Mouse (Mus musculus): ENCODE measurements around the gene Gimap3.
A peak's percentile ranks its signal among the peaks of the same experiment; 100 is the strongest.

Gimap3 gene

DNA sequence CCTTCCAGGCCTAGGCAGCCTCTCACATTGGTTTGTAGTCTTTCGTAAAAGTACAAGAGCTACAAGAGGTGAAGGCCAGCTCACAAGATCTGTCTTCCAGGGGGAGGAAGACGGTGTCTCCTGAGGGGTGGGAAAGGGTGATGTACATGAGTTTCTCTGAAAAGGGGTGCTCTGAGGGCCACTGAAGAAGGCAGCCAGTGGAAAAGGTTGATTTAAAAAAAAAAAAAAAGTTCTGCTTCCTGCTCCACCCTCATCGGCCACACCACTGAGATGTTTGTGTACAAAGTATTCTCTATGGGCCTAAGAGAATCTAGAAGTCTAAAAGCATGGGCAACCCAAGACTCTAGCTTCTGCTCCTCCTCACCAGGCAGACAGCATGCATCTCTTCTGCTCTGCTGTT lies at the start of gene Gimap3:
TSS of gene Gimap3 (minus strand) at position 156 of the 400 bp plus-strand sequence.
- no peak for DNase-seq (ENCODE audit: low read depth, low spot score)

- DNase-seq (ENCODE audit: low read depth, low spot score) = peak; percentile 79
Observed at GRCm38 (mm10) chr6:48817815-48818214, 47.2 kb upstream of the Gimap3 start.

GRCm38 (mm10) chr6:48815013-48815412 lies 44.4 kb upstream of the Gimap3 start:
- no peak for DNase-seq (ENCODE audit: low read depth, low spot score)

DNA sequence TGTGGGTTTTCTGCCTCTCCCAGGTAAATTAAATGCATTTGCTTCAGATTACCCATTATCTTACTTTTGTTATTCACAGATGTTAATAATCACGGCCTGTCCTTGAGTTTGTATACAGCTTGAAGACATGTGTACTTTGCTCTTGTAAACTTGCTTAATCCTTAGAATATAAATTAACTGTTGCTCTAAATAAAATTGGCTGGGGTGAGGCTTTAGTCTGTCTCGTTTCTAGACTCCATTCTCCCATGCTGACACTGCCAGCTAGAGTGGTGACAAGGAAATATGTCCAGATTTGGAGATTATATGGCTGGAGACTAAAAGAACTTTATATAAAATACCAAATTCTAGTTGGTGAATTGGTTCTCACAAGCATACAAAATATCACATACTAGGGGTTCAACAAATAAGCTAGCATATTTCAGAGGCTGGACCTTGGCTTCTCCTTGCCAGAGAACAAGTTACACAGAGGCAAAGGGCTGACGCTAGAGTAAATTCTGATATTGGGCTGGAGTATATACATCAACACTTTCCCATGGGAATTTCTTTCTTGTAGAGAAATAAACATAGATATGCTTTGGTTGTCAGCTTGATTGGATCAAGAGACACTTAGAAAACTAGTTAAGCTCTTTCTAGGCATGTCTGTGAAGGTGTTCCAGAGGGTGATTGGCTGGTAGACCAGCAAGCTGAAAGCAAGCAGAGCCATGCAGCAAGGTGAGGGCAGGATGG lies 39.0 kb upstream of the Gimap3 start:
- DNase-seq (ENCODE audit: low read depth, low spot score) = no peak

DNA sequence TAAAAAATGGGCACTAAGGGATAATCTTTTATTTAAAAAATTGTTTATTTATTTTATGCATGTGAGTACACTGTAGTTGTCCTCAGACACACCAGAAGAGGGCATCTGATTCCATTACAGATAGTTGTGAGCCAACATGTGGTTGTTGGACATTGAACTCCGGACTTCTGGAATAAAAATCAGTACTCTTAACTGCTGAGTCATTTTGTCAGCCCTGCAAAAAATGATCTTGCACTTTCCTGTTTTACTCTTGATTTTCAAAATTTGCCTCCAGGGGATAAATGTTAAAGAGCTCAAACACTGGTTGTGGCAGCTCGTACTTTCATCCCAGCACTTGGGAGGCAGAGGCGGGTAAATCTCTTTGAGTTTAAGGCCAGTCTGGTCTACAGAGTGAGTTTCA lies 36.1 kb upstream of the Gimap3 start:
- DNase-seq (ENCODE audit: low read depth, low spot score) = no peak

- DNase-seq (ENCODE audit: low read depth, low spot score) = no peak
Observed at GRCm38 (mm10) chr6:48804346-48804745, 33.7 kb upstream of the Gimap3 start.

GRCm38 (mm10) chr6:48803406-48804051 lies 32.9 kb upstream of the Gimap3 start:
- peak; percentile 4 for DNase-seq (ENCODE audit: low read depth, low spot score)

- DNase-seq (ENCODE audit: low read depth, low spot score) = no peak
Observed at GRCm38 (mm10) chr6:48801897-48802296, 31.2 kb upstream of the Gimap3 start.

DNA sequence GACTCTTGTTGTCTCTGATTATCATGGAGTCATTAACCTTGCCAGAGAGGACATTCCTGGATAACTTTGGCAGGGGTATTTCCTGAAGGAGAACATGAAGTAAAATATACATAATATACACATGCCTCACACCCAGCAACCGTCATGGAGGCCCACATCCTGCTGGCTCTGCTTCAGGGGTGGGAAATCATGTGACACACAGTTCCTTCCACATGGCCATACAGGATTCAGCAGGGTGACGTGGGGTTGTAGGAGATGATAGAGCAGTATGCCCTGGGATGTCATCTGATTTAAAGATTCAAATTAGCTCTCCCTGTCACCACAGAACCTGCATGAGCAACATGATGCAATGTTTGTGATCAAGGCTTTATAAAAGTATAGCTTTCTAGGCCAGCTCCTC lies 17.2 kb upstream of the Gimap3 start:
- no peak for DNase-seq (ENCODE audit: low read depth, low spot score)

GRCm38 (mm10) chr6:48785601-48786000 lies 14.9 kb upstream of the Gimap3 start:
- no peak for DNase-seq (ENCODE audit: low read depth, low spot score)

DNA sequence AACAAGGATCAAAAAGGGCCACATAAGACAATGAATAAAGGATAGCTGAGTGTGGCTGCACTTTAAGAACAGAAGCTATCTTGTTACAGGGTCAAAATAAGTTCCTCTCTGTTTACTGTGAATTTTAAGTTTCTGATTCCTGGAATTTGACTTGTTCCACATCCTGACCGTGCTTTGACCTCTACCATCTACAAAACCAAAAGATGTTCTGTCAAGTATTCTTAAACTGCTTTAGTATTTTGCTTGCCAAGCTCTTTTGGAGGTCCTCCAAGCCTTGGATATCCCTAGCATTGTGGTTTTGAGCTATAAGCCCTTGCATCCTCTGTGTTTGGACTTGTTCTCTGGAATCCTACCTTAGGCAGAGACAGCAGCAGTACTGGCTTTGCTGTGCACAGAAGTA lies 14.5 kb upstream of the Gimap3 start:
- no peak for DNase-seq (ENCODE audit: low read depth, low spot score)

- DNase-seq (ENCODE audit: low read depth, low spot score) = no peak
Observed at GRCm38 (mm10) chr6:48784406-48784805, 13.8 kb upstream of the Gimap3 start.

GRCm38 (mm10) chr6:48772030-48772429 lies 1.4 kb upstream of the Gimap3 start:
- peak; percentile 87 for DNase-seq (ENCODE audit: low read depth, low spot score)

DNA sequence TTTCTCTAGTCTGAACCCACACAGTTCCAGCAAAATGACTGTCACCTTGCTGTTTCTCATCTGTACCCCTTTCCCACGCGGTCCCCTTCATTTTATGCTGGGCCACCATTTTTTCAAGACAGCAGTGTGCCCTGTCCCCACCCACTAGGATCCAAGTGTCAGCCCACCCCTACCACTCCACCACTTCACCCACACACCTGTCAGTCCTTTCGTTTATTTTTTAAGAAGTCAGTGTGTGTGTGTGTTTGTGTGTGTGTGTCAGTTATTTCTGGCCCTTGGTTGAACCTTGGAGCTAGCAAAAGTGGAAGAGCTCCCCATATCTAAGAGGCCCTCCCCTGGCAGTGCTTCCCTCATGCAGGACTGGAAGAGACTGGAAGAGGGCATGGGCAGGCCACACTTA lies 1.7 kb downstream of the Gimap3 start:
- no peak for DNase-seq (ENCODE audit: low read depth, low spot score)

GRCm38 (mm10) chr6:48768178-48768869 lies 2.3 kb downstream of the Gimap3 start:
- no peak for DNase-seq (ENCODE audit: low read depth, low spot score)

DNA sequence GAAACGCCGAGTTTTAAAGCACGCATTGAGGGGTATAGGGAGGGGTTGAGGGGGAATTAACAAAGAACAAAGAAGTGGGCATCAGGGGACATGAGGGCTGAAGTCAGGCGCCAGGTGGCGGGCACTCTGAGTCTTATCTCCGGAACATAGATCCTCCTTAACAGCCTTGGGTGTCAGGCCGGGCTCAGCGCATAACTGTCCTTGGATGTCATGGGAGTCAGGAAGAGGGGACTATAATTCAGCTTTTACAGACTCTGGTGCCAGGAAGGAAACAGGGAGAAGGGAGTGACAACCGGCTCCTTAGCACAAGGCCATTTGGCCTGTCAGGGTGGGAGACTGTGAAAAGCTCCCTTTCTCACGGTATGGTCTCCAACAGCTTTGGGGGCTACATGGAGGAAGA lies 6.2 kb downstream of the Gimap3 start:
- no peak for DNase-seq (ENCODE audit: low read depth, low spot score)

DNA sequence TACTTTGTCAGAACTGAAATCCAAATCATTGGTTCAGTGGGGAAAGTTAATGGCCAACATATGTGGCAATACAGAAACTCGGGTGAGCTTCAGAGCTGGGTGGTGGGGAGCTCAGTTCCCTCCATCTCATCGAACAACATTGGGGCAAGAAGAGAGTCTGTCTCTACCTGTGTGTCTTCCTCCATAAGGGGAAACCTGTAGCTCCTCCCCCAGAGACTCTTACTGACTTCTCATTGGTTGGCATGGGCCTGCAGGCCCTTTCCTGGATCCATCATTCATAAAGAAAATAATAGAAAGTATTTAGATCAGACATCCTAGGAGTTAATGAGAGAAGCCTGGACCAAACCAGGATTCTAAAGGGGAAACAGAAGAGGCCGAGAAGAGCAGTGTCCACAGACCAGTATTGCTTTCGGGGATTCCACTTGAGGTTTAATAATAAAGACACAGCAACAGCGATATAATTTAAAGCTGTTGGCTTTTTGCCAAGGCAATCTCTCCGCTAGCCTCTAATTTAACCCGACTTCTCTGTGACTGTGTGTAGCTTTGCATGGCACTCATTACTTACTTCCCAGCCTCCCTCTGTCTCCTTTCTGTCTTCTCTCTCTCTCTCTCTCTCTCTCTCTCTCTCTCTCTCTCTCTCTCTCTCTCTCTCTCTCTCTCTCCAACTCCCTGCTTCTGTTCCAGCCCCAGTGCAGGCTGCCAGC lies 6.9 kb downstream of the Gimap3 start:
- no peak for DNase-seq (ENCODE audit: low read depth, low spot score)

DNA sequence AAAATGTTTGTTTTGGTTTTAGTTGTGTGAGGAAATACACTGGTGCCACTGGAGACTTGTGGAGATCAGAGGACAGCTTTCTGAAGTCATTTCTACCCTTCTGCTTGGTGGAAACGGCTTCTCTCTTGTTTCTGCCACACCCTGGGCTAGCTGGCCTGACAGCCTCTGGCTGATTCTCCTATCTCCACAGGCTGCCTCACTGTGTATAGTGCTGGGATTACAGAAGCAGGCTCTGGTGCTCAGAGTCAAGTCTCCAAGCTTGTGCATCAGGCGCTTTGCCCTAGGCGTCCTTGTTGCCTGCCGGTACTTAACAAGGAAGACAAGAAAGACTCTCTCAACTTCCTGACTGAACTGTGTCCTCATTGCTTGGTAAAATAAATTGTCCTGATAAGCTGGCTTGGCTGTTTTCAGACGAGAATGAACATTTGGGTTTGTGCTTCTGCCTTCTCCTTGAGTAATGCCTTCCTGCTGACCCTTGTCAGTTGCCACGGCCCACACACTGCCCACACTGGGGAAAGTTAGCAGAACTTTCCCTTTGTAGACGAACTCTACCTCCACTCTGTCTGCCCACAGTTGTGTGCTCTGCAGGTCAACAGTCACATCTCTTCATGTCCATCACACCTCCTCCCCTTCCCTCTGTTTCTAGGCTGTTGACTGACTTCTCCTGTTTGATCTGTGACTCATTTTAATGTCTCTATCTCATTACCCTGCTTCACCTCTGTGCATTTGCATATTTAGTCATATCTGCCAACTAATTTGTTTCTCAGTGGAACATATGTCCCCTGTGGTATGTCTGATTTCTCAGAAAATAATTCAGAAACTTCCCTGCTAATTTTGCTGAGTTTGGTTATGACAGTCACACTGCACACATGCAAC lies 23.3 kb downstream of the Gimap3 start:
- no peak for DNase-seq (ENCODE audit: low read depth, low spot score)

GRCm38 (mm10) chr6:48745959-48746889 lies 24.4 kb downstream of the Gimap3 start, which contains the start of gene Gimap5:
Gene Gimap5, plus strand, starts transcription at chr6:48746197.
- DNase-seq (ENCODE audit: low read depth, low spot score) = peak; percentile 36

DNA sequence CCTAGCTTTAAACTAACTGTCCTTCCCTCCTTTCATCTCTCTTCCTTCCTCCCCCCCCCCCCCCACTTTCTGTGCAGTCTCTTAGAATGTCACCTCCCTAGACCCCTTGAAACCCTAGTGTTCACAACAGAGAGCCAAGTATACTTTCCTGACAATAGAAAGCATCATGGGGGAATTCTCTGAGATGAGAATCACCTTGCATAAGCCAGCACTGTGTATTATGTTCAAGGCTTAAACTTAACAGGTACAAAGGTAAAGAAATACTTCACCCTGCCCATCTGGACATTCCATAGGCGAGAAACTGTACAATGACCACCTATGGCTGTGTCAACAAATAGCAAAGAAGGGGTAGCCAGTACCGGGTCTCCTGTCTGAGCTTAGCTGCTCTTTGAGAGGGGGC lies 25.2 kb downstream of the Gimap3 start:
- DNase-seq (ENCODE audit: low read depth, low spot score) = no peak
